Mouse (Mus musculus) bone marrow, adult 2 months (tissue): ENCODE results near the gene Fanca.

Experiments used
- CTCF ChIP-seq: fragments of 200-500 bp; IDR thresholded peaks from 2 replicates; pipeline ENCODE4 v1.5.1; 2011; ENCODE audit warnings: low read length, control low read depth; ENCODE audit not compliant: control insufficient read depth, insufficient read depth
- POLR2A ChIP-seq: fragments of 200-500 bp; IDR thresholded peaks from 2 replicates; pipeline ENCODE4 v1.6.1; 2011; ENCODE audit warnings: low read depth, mild to moderate bottlenecking, control low read depth, low read length, borderline replicate concordance; ENCODE audit not compliant: control insufficient read depth

DNA sequence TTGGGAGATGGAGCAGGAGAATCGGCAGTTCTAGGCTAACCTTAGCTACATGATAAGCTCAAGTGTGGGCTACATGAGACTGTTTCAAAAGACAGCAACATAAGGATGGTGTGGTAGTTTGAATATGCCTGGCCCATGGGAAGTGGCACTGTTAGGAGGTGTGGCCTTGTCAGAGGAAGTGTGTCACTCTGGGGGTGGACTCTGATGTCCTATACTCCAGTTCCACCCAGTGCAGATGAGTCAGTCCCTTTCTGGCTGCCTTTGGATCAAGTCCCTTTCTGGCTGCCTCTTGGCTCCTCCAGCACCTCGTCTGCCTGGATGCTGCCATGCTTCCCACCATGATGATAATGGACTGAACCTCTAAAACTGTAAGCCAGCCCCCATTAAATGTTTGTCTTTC lies 25.6 kb downstream of the Fanca start:
- TF ChIP-seq CTCF, result no peak
- TF ChIP-seq POLR2A, result no peak
